Mouse (Mus musculus): ENCODE data around the gene Def8. TPM values are rescaled to one million over a fixed set of nuclear protein-coding genes. Genes with fewer than 3 reads are reported as not detected.
"Not testable (repeated sequence)": the region's sequence is repeated elsewhere in the genome, so short reads cannot be mapped to it uniquely, and the experiment has no call there.

Def8 gene
- total RNA-seq, 2 experiments from 2014 or later = 56.7 to 62.1 TPM

- Histone ChIP-seq H3K27ac (no peak overlapping the region), H3K4me3 (no peak overlapping the region)
- no peak for TF ChIP-seq CTCF (conservative IDR thresholded peaks at IDR 0.05)
- no peak for DNase-seq (ENCODE audit: low spot score in 2 of 2)
Observed at GRCm38 (mm10) chr8:123450783-123451182, 27.5 kb downstream of the Def8 start.

- H3K27ac ChIP-seq; H3K4me3 ChIP-seq; DNase-seq (ENCODE audit: low spot score in 2 of 2): not testable (repeated sequence)
Observed at GRCm38 (mm10) chr8:123451747-123452146, 28.4 kb downstream of the Def8 start.

GRCm38 (mm10) chr8:123452149-123452548, 28.8 kb downstream of the Def8 start:
- H3K4me3 ChIP-seq = no peak overlapping the region
- TF ChIP-seq CTCF (conservative IDR thresholded peaks at IDR 0.05) = no peak

GRCm38 (mm10) chr8:123453291-123453690, 30.0 kb downstream of the Def8 start:
- DNase-seq (ENCODE audit: low spot score in 2 of 2) = no peak
- H3K4me3 ChIP-seq = no peak overlapping the region
- no peak overlapping the region for H3K27ac ChIP-seq
- no peak for TF ChIP-seq CTCF (conservative IDR thresholded peaks at IDR 0.05)

More at GRCm38 (mm10) chr8:123452149-123452548, 28.8 kb downstream of the Def8 start:
- no peak for DNase-seq (ENCODE audit: low spot score in 2 of 2)
- H3K27ac ChIP-seq = no peak overlapping the region

GRCm38 (mm10) chr8:123453951-123454350, 30.6 kb downstream of the Def8 start:
- no peak for DNase-seq (ENCODE audit: low spot score in 2 of 2)
- Histone ChIP-seq H3K4me3 (no peak overlapping the region), H3K27ac (no peak overlapping the region)
- TF ChIP-seq CTCF (conservative IDR thresholded peaks at IDR 0.05) = no peak

- TF ChIP-seq CTCF (conservative IDR thresholded peaks at IDR 0.05) = no peak
- Histone ChIP-seq H3K4me3 (no peak overlapping the region), H3K27ac (no peak overlapping the region)
- DNase-seq (ENCODE audit: low spot score in 2 of 2) = no peak
Observed at GRCm38 (mm10) chr8:123454559-123454958, 31.2 kb downstream of the Def8 start.

GRCm38 (mm10) chr8:123463651-123464050, 40.3 kb downstream of the Def8 start:
- Histone ChIP-seq H3K27ac (no peak overlapping the region), H3K4me3 (no peak overlapping the region)
- TF ChIP-seq CTCF (conservative IDR thresholded peaks at IDR 0.05) = no peak
- DNase-seq (ENCODE audit: low spot score in 2 of 2) = no peak

GRCm38 (mm10) chr8:123467476-123467875, 44.1 kb downstream of the Def8 start:
- H3K4me3 ChIP-seq = no peak overlapping the region
- no peak overlapping the region for H3K27ac ChIP-seq
- TF ChIP-seq CTCF (conservative IDR thresholded peaks at IDR 0.05) = no peak
- DNase-seq (ENCODE audit: low spot score in 2 of 2) = no peak

- not testable (repeated sequence) for H3K4me3 ChIP-seq; DNase-seq (ENCODE audit: low spot score in 2 of 2); H3K27ac ChIP-seq
Observed at GRCm38 (mm10) chr8:123472991-123473390, 49.7 kb downstream of the Def8 start.

GRCm38 (mm10) chr8:123474549-123474948, 51.2 kb downstream of the Def8 start:
- not testable (repeated sequence) for H3K4me3 ChIP-seq, H3K27ac ChIP-seq

GRCm38 (mm10) chr8:123476911-123477736, 53.8 kb downstream of the Def8 start:
- no peak for DNase-seq (ENCODE audit: low spot score in 2 of 2)
- Histone ChIP-seq H3K27ac (peak overlapping the region; percentile 99), H3K4me3 (peak overlapping the region; percentile 97)
- no peak for TF ChIP-seq CTCF (conservative IDR thresholded peaks at IDR 0.05)

More at GRCm38 (mm10) chr8:123474549-123474948, 51.2 kb downstream of the Def8 start:
- not testable (repeated sequence) for DNase-seq (ENCODE audit: low spot score in 2 of 2)

- Histone ChIP-seq H3K4me3 (peak within 1 kb of the TSS; percentile 97), H3K27ac (peak within 1 kb of the TSS; percentile 99)
- TF ChIP-seq CTCF (conservative IDR thresholded peaks at IDR 0.05) = 0 out of 2 replicates have a peak, but pooled peaks have one; percentile 2
- DNase-seq (ENCODE audit: low spot score in 2 of 2) = peak; percentile 86 to 89
Observed at GRCm38 (mm10) chr8:123477737-123478258, 54.5 kb downstream of the Def8 start, which contains the start of gene Afg3l1. Afg3l1 (plus strand) TSS chr8:123477903.

- TF ChIP-seq CTCF (conservative IDR thresholded peaks at IDR 0.05) = no peak
- DNase-seq (ENCODE audit: low spot score in 2 of 2) = no peak
- peak overlapping the region; percentile 99 for H3K27ac ChIP-seq
- peak overlapping the region; percentile 97 for H3K4me3 ChIP-seq
Observed at GRCm38 (mm10) chr8:123478456-123479218, 55.3 kb downstream of the Def8 start.

All from layer of hippocampus, adult 2 months (tissue).